Mouse (Mus musculus) right cerebral cortex, postnatal 14 days (tissue): ENCODE measurements around the gene Polr2j.
A peak's percentile ranks its signal among the peaks of the same experiment; 100 is the strongest.

Source experiments
- DNase-seq: peaks from one replicate; pipeline ENCODE4 v3.0.0; 2022

Polr2j gene

DNA sequence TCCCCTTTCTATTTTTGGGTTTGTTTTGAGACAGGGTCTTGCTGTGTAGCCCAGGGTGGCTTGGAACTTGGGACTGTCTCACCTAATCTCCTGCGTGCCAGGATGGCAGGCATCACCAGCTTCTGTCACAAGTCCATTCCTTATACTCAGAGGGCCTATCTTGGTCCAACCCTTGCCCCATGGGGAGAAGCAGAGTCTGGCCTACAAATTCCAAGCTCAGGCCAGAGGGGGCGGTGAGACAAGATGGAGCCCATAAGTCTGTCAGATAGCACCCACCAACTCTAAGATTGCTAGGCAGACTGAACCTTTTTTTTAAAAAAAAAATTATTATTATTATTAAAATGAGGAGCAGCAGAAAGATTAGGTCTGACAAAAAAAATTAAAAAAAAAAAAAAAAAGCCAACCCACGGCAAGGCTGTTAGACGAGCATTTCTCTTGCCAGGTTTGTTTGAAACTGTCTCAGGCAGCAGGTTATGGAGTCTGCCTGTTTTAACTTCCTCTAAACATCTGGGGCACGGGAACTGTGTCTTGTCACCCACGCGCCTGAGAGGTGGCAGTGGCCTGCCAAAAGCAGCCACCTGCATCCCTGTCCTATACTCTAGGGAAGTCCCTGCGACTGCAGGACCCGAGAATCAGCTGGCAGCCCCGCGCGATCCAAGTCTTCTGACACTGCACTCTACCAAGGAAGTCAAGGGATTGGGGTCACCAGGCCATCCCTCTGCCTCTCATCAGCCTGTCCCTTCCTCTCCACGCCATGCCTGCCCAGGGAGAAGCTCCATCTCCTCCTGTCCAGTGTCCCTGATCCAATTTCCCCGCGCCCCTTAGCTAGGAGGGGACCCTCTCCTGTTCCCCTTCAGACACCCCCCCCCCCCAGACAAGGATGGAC, 53.4 kb downstream of the Polr2j start:
- peak; percentile 40 for DNase-seq

DNA sequence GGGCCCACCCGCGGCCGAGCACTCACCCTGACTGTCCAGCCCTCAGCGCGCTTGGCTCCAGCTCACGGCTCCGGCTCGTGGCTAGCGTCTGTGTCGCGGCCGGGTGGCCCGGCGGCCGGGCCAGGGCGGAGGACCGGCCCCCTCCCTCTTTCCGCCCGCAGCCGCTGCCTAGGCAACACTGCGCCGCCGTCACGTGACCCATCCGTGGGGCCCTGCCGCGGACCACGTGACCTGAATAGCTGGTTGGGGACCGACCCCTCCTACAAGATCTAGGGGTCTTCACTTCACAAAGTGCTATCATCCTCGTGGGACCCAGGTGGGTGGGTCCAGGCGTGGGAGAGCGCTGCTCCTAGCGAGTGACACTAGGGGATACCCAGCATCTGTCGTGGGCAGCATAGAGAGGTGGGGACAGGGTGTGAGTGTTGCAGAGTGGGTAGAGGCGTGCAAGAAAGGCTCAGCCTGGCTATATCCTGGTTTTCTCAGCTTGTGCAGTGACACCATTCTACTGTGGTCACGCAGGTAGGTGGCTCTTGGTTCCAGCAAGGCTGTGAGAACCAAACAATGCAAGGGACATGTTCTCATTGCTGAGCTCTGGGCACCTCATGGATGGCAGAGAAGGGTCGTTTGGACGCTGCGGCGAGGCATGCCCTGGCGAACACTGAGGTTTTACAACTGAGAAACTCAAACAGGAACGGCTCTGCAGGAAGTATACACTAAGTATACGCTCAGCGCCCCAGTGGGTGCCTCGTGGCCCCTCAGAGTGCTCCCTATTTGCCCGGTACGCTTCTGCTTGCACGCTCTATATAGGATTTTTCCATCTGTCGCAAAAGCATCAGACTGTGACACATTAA, 54.3 kb downstream of the Polr2j start, which contains the start of gene Orai2:
Orai2 (minus strand) TSS at position 202 of the 851 bp plus-strand sequence.
- DNase-seq, result peak; percentile 87

DNA sequence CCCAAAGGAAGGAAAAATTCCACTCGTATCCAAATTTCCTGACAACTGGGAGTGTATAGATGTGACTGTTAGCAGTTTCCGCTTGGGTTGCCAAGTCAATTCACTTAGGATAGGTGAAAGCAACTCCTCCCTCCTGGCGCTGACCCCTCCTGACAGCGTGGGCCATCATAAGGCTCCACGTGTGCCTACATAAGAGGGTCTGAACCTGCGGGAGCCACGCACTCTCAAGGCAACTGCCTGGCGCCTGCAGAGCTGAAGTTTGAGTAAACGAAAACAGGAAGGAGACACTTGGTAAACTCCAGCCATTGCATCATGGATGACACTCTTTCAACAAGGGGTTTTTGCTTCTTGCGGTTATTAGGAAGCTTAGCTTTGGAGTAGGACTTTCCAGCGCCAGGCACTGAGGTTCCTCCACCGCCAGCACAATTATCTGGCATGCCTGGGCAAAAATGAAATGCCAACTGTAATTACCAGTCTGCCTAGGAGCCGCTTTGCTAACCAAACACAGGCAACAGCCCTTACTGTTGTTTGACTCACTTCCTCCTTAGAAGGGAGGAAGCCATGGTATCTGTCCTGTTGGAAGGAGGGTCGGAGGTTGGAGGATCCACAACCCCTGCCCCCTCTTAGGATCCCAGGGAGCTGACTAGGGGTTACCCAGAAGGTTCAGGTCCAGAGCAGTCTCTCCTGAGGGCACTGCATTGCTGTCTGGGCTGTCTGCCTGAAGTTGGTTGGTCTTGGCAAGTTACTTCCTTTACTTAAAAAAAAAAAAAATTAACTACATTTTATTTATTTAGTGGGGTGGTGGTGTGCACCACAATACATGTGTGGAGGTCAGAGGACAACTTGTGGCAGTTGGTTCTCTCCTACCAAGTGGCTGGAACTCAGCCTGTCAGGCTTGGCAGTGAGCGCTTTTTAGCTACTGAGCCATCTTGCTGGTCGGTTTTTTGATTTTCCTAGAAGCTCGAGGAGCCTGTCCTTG, 55.2 kb downstream of the Polr2j start:
- no peak for DNase-seq
